Mouse (Mus musculus): ENCODE results near the gene Rbm33. TPM values are rescaled to one million over a fixed set of nuclear protein-coding genes. Genes with fewer than 3 reads are reported as not detected.
A peak's percentile ranks its signal among the peaks of the same experiment; 100 is the strongest.

Gene Rbm33
- total RNA-seq, 2 experiments from 2014 or later, result 37.6 to 40.9 TPM

DNA sequence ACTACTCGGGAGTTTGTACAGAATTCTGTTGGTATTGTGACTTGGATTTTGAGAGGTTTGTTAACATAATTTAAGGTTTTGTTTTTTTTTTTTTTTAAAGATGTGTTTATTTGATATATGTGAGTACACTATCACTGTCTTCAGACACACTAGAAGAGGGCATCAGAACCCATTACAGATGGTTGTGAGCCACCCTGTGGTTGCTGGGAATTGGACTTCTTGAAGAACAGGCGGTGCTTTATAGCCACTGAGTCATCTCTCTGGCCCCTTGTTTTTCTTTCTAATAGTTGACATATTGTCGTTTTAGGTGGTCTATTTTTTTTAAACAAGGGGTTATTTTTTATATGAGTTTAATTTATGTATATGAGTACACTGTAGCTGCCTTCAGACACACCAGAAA is 5.3 kb downstream of the Rbm33 start:
- no peak for DNase-seq
- intact Hi-C loops (cut with DNase I), result no loop called here

DNA sequence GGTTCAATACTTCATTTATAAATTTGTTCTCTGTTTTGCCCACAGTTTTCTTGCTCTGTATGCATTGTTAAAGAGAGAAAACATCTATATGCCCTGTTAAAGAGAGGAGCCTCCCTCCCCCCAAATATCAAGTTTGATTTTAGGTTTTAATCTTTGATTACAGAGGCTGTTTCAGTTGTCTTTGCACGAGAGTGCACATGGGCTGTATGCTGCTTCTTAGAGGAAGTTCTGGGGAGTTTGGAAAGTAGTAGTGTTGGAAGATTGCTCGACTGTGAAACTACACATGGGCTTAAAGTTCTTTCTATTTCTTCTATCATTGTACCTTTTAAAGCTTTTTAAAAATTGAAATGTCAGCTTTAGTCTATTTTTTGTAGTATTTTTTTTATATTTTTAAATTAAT is 6.9 kb downstream of the Rbm33 start:
- no peak for DNase-seq
- intact Hi-C loops (cut with DNase I), result no loop called here

DNA sequence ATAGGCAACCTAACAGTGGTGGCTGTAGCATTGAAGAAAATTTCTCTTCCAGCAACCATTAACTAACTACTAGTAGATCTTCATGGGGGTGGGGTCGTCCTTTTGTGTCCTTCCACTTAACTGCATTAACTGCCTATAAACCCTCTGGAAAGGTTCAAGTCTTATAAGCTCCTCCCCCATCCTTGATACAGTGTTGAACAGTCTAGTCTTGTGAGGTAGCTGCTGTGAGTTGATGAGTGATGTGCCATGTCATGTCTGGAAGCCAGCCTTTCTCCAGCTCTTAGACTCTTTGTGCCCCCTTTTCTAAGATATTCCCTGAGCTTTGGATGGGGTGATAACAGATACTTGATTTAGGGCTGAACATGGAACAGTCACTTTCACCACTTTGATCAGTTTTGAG is 7.5 kb downstream of the Rbm33 start:
- no peak for DNase-seq
- intact Hi-C loops (cut with DNase I), result no loop called here

DNA sequence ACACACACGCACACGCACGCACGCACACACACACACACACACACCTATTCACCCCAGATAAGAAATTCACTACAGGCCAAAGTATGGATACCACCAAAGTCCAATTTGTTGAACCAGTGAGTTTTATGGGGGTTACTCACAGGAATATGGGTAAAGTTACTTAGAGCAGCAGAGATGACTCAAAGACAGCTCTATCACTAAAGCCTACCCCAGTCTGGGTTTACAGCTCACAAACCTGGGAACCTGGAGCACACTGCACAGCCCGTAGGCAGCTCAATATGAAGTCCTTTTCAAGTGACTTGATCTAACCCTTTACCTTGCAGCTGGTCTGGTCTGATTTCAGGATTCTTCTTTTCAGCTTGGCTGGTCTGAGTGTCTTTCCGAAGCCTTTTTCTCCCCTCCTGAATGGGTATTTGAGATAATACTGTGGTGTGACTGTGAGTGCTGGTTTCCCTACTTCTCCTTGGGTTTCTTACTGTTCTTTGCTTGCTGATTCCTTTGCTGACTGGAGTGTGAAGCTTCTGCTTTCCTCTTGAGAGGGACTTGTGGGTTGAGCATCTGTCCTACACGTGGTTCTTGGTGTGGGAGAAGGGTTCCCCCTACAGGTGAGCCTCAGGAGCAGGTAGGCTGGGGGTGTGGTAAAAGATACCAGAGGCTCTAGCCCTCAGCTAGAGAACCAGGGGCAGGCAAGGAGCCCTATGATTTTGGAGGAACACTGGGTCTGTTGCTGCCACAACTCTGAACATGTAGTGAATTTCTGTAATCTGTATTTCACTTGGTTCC is 12.3 kb downstream of the Rbm33 start:
- DNase-seq, result peak; percentile 13 to 22

DNA sequence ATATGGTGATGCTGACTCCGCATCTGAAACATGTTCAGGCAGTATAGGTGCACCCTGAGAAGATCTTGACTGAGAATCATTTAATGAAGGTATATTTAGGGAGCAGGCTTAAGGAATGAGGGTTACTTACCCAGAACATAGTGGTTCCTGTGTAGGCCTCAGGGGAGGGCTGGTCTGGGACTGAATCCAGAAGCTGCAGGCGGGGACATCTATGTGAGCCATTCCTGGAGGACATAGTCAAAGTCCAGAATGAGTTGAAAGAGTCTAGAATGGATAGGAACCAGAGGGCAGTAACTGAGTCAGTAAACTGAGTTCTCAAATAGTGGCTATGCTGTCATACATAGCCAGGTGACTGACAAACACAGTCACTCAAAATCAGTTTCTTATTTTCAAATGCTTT is 16.8 kb downstream of the Rbm33 start:
- DNase-seq, result peak; percentile 23 to 51
- intact Hi-C loops (cut with DNase I), result no loop called here

More for the DNA sequence above, 12.3 kb downstream of the Rbm33 start:
- intact Hi-C loops (cut with DNase I), result no loop called here

DNA sequence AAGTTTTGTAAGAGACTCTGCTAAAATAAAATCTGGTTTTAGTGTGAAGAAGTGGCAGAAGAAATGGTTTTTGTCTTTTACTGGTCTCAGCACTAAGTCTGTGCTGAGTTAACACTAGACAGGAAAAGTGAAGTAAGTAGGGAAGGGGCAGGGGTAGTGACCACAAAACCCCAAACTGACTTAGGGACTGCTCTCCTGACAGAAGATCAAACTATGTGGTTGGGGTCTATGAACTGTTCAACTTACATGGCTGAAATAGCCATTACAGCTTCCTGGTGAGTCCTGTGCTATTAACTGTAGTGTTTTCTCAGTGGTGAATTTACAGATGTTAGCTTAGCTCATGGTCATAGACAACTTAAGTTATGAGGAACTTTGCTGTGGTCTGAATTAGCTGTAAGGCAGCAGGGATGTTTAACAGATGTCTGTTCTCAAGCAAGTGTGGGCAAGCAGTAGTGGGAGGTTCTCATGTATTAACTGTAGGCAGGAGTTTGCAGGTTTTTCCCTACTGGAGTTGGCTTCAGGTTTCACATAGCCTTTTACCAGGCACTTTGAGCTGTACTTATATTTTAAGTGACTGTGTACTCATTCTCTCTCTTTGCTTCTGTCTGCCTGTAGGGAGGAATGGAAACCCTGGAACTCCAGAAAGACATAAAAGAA is 35.1 kb downstream of the Rbm33 start:
- intact Hi-C loops (cut with DNase I), result no loop called here
- no peak for DNase-seq

DNA sequence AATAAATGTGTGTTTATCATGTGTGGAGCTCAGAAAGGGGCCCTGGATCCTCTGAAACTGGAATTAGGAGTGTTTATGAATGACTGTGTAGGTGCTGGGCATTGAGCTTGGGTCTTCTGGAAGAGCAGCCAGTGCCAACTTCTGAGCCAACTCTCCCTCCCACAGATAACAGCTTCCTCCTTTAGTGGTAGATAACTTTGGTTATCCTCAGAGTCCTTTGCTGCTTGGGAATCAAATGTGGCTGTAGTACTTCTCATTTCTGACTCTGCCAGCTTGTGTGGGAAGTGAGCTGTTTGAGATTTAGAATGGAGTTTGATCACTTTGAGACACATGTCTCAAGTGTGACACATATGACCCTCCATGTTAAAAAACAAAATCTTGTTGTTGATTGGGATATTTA is 38.7 kb downstream of the Rbm33 start:
- intact Hi-C loops (cut with DNase I), result no loop called here
- DNase-seq, result no peak

DNA sequence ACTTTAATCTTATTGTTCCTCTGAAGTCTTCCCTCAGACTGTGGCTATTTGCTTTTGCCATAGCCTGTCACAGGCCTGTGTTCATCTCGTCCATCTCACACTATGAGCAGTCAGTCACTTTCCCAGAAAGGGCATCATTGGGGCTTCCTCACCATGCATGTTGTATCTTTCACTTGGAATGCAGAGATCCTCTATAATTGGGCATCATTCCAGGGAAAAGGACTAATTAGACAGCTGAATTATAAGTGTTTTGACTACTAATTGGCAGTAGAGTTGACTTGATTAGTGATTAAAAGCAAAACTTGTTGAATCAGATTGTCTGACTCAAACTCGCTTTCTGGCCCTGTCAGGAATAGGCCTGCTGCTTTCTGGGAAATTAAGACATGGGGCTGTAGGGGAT is 43.8 kb downstream of the Rbm33 start:
- intact Hi-C loops (cut with DNase I), result no loop called here

DNA sequence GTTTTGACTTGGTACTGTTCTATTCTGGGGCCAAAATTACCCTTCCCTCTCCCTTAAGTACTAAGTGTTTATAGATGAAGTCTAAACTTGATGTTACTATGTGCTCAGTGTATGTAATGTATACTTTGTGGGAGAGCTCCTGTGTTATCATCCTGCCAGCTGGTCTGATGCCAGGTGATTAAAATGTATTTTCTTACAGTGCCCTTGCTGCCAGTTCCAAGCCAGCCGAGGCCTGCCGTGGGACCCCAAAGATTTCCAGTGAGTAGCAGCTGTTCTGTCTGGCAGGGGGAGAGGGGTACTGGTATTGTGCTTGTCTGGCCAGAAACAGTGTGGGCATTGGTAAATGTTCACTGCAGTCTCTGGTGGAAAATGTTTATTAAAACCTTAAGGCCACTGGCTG is 51.1 kb downstream of the Rbm33 start:
- DNase-seq, result no peak
- intact Hi-C loops (cut with DNase I), result no loop called here

More for the DNA sequence above, 43.8 kb downstream of the Rbm33 start:
- no peak for DNase-seq

DNA sequence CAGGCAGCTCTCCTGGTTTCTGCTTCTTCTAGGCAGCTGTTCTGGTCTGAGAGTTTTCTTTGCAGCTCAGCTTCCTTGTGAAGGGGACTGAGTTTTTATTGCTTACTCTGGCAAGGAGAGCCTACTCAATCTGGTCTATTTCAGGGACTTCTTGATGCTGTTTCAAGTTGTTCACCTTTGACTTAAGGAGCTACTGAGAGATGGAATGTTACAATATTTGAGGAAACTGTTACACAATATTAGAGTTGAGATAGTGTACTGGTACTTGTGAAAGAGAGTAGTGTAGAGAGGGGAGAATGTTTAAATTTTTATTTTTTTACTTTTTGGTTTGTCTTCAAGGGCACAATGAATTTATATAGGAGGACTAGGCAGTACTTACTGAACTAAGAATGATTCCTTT is 53.9 kb downstream of the Rbm33 start:
- DNase-seq, result no peak
- intact Hi-C loops (cut with DNase I), result no loop called here

DNA sequence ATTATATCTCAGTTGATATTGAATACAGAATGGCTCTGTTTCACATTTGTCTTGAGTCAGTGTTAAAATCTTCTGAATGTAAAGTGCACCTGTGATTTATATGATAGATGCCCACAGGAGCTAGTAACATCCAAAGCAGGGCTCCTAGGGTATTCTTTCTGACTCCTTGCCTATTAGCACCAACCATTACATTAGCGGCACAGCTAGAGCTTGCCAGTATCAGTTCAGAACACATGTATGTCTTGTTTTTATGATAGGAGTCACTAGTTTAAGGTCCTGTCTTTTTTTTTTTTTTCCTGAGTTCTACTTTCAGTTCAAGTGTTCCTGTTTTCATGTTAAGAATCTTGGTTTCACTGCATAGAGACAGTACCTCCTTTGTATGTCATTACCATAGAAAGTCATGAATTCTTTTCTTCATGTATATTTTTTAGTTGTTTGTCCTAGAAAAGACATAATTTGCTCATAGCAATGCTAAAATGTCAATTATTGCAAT is 55.3 kb downstream of the Rbm33 start:
- intact Hi-C loops (cut with DNase I), result no loop called here
- no peak for DNase-seq

DNA sequence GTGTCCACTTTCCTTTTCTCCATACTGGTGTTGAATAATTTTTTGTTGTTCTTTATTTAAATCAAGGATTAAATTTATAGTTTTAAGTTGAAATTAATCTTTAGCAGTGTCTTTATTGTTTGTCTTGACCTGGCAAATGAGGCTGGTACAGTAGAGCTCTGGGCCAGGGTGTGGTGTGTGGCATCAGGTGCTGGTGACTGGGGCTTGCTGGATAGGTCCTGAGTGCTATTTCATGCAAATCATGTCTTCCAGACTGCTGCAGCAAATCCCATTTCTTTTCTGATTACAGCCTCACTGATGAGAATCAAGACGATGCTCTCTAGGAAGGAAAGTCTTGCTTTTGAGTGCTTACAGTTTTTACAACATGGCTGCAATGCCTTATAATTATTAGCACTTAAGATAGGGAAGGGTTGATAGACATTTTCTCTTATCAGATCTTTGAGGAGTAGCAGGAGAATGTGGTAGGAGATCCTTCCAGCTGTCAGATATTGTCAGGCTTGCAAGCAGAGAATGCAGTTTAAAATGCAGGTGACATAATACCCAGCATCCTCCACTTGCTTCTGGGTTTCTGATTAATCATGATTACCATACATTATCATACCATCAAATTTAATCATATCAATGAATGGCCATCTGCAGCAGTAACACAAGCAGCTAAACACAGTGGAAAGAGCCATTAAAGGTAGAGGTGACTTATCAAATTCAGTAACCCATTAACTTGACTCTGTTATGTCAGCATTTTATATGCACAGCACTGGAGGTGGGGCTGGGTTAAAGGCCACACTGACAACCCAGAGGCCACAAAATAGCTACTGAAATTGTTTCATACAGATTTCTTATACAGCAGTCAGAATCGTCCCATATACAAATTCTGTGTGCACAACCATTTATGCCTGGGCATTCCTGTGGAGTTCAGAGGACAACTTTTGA is 56.8 kb downstream of the Rbm33 start:
- no peak for DNase-seq
- intact Hi-C loops (cut with DNase I), result no loop called here

DNA sequence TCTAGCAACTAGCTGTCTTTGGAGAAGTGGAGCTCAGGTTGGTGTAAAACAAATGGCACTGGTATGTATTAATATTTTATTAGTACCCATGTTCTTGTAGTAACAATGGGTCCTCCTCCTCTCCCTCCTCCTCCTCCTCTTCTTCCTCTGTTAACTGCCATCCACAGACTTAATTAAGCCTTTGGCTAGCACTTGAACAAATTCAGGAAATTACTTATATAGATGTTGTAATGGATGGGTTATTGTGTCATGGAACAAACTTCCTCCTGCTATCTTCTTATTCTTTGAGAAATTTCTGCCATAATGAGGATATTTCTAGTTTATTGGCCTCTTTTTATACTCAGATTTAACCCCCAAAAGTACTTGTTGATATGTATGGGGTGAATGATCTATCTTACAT is 60.4 kb downstream of the Rbm33 start:
- intact Hi-C loops (cut with DNase I), result no loop called here
- DNase-seq, result no peak

DNA sequence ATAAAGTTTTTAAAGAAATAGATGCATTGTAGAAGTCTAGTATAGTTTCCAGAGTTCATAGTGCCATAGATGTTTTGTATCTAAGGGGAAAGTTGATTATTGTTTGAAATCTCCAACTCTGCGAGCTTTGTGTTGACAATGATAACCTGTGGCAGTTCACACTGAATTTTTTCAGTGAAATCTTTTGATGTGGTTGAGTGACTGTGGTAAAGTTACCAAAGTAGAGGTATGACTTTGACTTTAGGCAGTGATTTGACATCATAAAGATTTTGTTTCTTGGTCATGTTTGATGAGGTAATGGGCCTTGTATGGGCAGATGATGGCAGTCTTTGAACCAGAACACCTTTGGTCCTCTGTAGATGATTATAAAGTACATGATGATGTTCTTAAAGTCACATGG is 65.4 kb downstream of the Rbm33 start:
- no peak for DNase-seq
- intact Hi-C loops (cut with DNase I), result no loop called here

DNA sequence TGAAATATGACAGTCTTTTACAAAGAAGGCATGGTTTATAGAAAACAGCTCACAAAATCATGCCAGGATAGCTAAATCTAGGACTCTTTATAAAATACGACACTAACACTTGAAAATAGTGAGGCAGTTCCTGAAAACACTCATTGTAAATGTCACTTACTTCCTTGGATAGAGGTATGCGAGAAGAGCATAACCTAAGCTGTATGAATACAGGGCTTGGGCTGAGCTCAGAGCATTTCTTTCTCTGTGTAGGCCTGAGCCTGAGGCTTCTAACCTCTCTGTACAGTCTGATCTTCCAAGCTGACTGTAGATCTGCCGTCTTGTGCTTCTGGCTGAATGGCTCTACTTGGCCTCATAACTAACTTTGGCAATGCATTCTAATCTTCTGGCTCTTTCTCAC is 69.9 kb downstream of the Rbm33 start:
- intact Hi-C loops (cut with DNase I), result no loop called here

DNA sequence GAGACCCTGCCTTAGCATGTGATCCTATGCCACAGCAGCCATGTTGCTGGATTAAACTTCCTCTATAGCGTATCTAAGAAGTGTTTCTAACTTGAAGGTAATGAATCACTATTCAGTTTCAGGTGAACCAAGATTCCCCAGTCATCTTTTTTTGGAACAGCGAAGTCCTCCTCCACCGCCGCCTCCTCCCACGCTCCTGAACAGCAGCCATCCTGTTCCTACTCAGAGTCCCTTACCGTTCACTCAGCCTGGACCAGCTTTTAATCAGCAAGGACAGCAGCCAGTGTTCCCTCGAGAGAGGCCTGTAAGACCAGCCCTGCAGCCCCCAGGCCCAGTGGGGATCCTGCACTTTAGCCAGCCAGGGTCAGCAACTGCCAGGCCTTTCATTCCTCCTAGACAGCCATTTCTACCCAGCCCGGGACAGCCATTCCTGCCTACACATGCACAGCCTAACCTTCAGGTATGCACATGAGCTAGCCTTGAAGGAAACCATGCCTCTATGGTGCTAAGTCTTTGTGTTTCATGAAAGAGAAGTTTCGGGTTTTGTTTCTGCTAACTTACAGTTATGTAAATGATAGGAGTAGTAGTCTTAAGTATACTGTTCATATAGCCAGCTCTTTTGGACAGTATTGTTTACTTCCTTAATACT is 70.7 kb downstream of the Rbm33 start:
- no peak for DNase-seq
- intact Hi-C loops (cut with DNase I), result loop anchor here (1.0 to 2.0 kb wide), 2 partner anchors 93 to 265 kb away; no protein-coding TSS in a partner anchor

More for the DNA sequence above, 69.9 kb downstream of the Rbm33 start:
- DNase-seq, result no peak

DNA sequence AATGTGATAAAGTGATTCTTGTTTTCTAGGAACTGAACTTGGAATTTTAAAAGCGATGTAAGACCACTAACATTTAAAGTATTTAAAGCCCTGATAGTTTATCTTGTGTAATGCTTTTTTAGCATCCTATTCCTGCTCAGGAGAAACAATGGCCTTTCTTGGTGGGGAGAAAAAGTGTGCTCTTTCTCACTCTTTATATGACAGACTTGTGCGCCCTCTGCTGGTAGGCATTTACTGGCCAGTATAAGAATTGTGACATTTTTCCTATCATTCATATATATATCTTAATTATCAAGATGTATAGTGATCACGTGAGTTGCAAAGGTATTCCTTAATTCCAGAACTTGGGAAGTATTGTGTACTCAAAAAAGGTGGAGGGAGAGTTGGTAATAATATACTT is 71.3 kb downstream of the Rbm33 start:
- intact Hi-C loops (cut with DNase I), result loop anchor here (1.0 to 2.0 kb wide), 2 partner anchors 94 to 265 kb away; no protein-coding TSS in a partner anchor

DNA sequence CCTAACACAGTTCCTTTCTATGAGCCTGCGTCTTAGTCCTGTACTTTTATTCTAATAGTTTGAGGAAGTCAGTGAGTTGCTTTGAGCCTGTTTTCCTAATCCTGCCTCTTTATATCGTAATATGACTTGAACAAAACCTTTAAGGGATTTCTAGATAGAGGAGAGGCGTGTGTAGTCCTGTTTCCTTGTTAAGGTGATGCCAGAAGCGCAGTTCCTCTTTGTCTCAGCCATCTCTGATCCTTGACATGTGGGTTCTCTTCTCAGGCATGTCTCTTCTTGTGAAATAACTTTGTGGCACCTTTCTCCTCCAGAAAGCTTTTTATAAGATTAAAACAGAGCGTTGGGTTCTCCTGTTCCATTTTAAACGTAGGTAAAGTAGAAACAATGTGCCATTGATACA is 73.3 kb downstream of the Rbm33 start:
- intact Hi-C loops (cut with DNase I), result no loop called here
- DNase-seq, result no peak

More for the DNA sequence above, 71.3 kb downstream of the Rbm33 start:
- peak; percentile 61 to 78 for DNase-seq

DNA sequence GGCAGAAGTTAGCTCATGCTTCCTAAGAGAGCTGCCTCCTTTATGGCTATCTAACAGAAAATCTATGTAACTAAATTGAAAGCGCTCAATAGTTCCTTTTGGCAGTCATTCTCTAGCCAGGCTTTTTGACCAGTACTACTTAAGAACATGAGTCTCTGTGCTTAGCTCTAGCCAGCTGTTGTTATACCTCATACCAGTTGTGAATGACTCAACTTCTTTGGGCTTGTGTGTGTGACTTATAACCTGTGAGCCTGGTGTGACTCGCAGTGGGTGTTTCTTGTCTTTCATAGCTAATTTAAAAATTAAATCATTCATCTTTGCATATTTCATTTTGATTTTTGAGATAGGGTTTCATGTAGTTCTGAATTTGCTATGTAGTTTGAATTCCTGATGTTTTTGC is 80.4 kb downstream of the Rbm33 start:
- DNase-seq, result no peak
- intact Hi-C loops (cut with DNase I), result no loop called here

DNA sequence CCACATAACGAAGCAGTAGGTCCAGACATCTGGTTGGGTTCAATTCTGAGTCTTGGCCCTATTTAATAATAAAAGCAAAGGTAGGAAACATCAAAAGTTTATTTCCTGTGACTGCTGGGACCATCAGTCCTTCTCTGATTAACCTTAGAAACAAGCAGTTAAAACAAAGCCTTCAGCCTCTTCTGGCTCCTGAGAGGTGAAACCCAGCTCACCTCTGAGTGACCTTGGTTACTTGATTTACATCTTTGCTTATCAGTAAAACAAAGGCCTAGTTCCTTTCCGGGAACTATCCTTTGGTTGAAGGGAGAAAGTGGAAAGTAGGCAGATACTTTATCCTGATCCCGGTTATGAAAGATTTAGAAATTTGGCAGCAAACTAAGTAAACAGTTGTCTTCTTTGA is 81.8 kb downstream of the Rbm33 start:
- intact Hi-C loops (cut with DNase I), result no loop called here
- no peak for DNase-seq
